Mouse (Mus musculus) telencephalon, adult 2 months (tissue): Measurements from ENCODE around the gene Snrnp40.
A peak's percentile ranks its signal among the peaks of the same experiment; 100 is the strongest.

Experiments
- DNase-seq: peaks from one replicate; pipeline ENCODE4 v3.0.0-alpha.2; 2011; ENCODE audit warnings: low read depth, low spot score

Snrnp40 gene

GRCm38 (mm10) chr4:130359486-130360237, at the start of gene Snrnp40, which contains the start of gene Zcchc17:
TSS of gene Snrnp40 (plus strand) at chr4:130360132.
TSS of gene Zcchc17 (minus strand) at chr4:130359943.
- DNase-seq: peak; percentile 99

- DNase-seq: no peak
Observed at GRCm38 (mm10) chr4:130312526-130312925, 47.4 kb upstream of the Snrnp40 start.

- DNase-seq: no peak
Observed at GRCm38 (mm10) chr4:130313552-130313951, 46.4 kb upstream of the Snrnp40 start.

- no peak for DNase-seq
Observed at GRCm38 (mm10) chr4:130315771-130316527, 44.0 kb upstream of the Snrnp40 start.

- no peak for DNase-seq
Observed at GRCm38 (mm10) chr4:130316691-130317090, 43.2 kb upstream of the Snrnp40 start.

GRCm38 (mm10) chr4:130318122-130318521, 41.8 kb upstream of the Snrnp40 start:
- no peak for DNase-seq

GRCm38 (mm10) chr4:130319564-130319963, 40.4 kb upstream of the Snrnp40 start:
- no peak for DNase-seq

GRCm38 (mm10) chr4:130321640-130322039, 38.3 kb upstream of the Snrnp40 start:
- DNase-seq: no peak

- no peak for DNase-seq
Observed at GRCm38 (mm10) chr4:130322567-130322966, 37.4 kb upstream of the Snrnp40 start.

GRCm38 (mm10) chr4:130323165-130323564, 36.8 kb upstream of the Snrnp40 start:
- DNase-seq: no peak

- no peak for DNase-seq
Observed at GRCm38 (mm10) chr4:130323607-130324006, 36.3 kb upstream of the Snrnp40 start.

GRCm38 (mm10) chr4:130325446-130325845, 34.5 kb upstream of the Snrnp40 start:
- no peak for DNase-seq

GRCm38 (mm10) chr4:130327366-130327765, 32.6 kb upstream of the Snrnp40 start:
- no peak for DNase-seq

- no peak for DNase-seq
Observed at GRCm38 (mm10) chr4:130335867-130336266, 24.1 kb upstream of the Snrnp40 start.

- DNase-seq: peak; percentile 21
Observed at GRCm38 (mm10) chr4:130341691-130342090, 18.2 kb upstream of the Snrnp40 start.

- no peak for DNase-seq
Observed at GRCm38 (mm10) chr4:130349666-130350065, 10.3 kb upstream of the Snrnp40 start.

GRCm38 (mm10) chr4:130350690-130351422, 9.1 kb upstream of the Snrnp40 start:
- DNase-seq: no peak

GRCm38 (mm10) chr4:130352588-130352987, 7.3 kb upstream of the Snrnp40 start:
- no peak for DNase-seq

GRCm38 (mm10) chr4:130357946-130358345, 2.0 kb upstream of the Snrnp40 start:
- no peak for DNase-seq

- DNase-seq: no peak
Observed at GRCm38 (mm10) chr4:130360238-130360590, 282 bp downstream of the Snrnp40 start.

GRCm38 (mm10) chr4:130376675-130377074, 16.7 kb downstream of the Snrnp40 start:
- DNase-seq: no peak

GRCm38 (mm10) chr4:130377500-130377899, 17.6 kb downstream of the Snrnp40 start:
- no peak for DNase-seq
